Mouse (Mus musculus) heart, adult 8-10 months (tissue): ENCODE measurements around the gene Scml2. TPM values are rescaled to one million over a fixed set of nuclear protein-coding genes. Genes with fewer than 3 reads are reported as not detected.
"Not testable (repeated sequence)": the region's sequence is repeated elsewhere in the genome, so short reads cannot be mapped to it uniquely, and the experiment has no call there.

Experiments used
- DNase-seq: peaks from one replicate; pipeline ENCODE4 v3.0.0; 2022; ENCODE audit warnings: low spot score
- total RNA-seq, 4 experiments: library from RNA; stranded (reverse); gene quantifications; 2 replicates each; pipeline ENCODE4 v1.2.4; 2022

Scml2 gene
- total RNA-seq = under 1 TPM; 0.19 to 0.95 (median 0.32) TPM

DNA sequence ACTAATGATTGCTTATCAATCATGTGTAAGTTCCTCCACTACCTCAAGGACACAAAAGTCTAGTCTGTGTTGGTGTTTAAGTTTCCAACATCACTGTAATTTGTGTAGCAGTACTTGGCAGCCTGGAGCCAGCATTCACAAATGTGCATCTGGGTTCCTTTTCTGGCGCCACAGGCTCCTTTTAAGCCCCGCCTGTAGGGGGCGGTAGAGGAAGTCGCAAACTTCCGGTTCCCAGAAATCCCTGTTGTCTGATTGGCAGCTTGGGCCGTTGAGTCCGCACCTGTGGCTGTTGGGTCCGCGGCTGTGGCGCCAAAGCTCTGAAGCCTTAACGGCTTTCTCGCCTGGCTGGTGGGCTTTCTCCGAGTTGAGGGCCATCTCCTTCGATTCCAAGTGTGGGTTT lies at the start of gene Scml2:
TSS of gene Scml2 (plus strand) at position 301 of the 400 bp plus-strand sequence.
- not testable (repeated sequence) for DNase-seq

- not testable (repeated sequence) for DNase-seq
Observed at GRCm38 (mm10) chrX:161075576-161075975, 41.4 kb upstream of the Scml2 start.

- DNase-seq = peak; percentile 3
Observed at GRCm38 (mm10) chrX:161162314-161163068, 45.5 kb downstream of the Scml2 start.

GRCm38 (mm10) chrX:161163069-161163416 lies 46.0 kb downstream of the Scml2 start:
- no peak for DNase-seq

- not testable (repeated sequence) for DNase-seq
Observed at GRCm38 (mm10) chrX:161287156-161287555, 170.2 kb downstream of the Scml2 start, which contains the start of gene Gm15262. Gene Gm15262, plus strand, starts transcription at chrX:161287456.

Other genes with a start within 250 kb of the Scml2 start
- under 1 TPM in 2 of 4 experiments, not detected in 2; 0.17 to 0.22 TPM for gene Gja6, start 210.1 kb upstream of the Scml2 start, total RNA-seq
- gene Cdkl5, start 122.5 kb upstream of the Scml2 start, total RNA-seq = 1 to 10 TPM; 5.0 to 6.0 (median 5.8) TPM
- gene Gm15262, start 170.3 kb downstream of the Scml2 start, total RNA-seq = not detected